Mouse (Mus musculus) Patski (cell line): ENCODE data around the gene Klf4. TPM values are rescaled to one million over a fixed set of nuclear protein-coding genes. Genes with fewer than 3 reads are reported as not detected.

Experiments
- ATAC-seq: fragments of 100-300 bp; one replicate; pipeline ENCODE4 v1.8.0; 2021
- CTCF ChIA-PET: fragments of 350-600 bp; sonication (Branson Sonifier 250); formaldehyde crosslinking; loops from one replicate; lab custom pipeline; 2022; ENCODE audit warnings: inconsistent platforms; lab: Charles Lee
- POLR2A ChIA-PET: fragments of 350-600 bp; sonication (Branson Sonifier 250); formaldehyde crosslinking; loops from one replicate; lab custom pipeline; 2022; ENCODE audit warnings: antibody characterized with exemption, inconsistent platforms; lab: Charles Lee
- DNase-seq: peaks from one replicate; pipeline ENCODE4 v3.0.0-alpha.2; 2011; ENCODE audit warnings: low read depth, low spot score
- H3K27me3 ChIP-seq: fragments of 371-371 bp; one replicate; pipeline ENCODE4 v1.5.1; 2021
- CTCF ChIP-seq: fragments of 100-300 bp; IDR thresholded peaks from one replicate; pipeline ENCODE4 v1.5.1; 2021
- in situ Hi-C: fragments of 300-500 bp; cut with MboI; formaldehyde crosslinking; loops from 3 replicates; pipeline ENCODE4 v1.11.1; 2018; ENCODE audit warnings: low pct_unique_long_range_greater_than_20kb, mixed read lengths
- polyA plus RNA-seq: library from polyadenylated mRNA; unstranded; gene quantifications from one replicate; pipeline ENCODE4 v1.2.3, GENCODE M21; 2021

The Klf4 gene
- polyA plus RNA-seq: 23.9 TPM

- TF ChIP-seq CTCF: no peak
- ChIA-PET POLR2A (interaction anchor here (0.6 to 1.6 kb wide), 8 partner anchors 10 to 191 kb away, joined by 3 to 5 read pairs (median 4); no protein-coding TSS in a partner anchor), CTCF (no interaction called here)
- DNase-seq (no peak), ATAC-seq (peak; percentile 50)
- in situ Hi-C loops: loop anchor here (5.0 to 25.0 kb wide), 4 partner anchors 120 to 1152 kb away; no protein-coding TSS in a partner anchor
- H3K27me3 ChIP-seq: no peaks in the 10 kb centered on the region
Measured at GRCm38 (mm10) chr4:55532407-55533195, at the start of gene Klf4. Gene Klf4 (minus strand): TSS chr4:55532466.

DNA sequence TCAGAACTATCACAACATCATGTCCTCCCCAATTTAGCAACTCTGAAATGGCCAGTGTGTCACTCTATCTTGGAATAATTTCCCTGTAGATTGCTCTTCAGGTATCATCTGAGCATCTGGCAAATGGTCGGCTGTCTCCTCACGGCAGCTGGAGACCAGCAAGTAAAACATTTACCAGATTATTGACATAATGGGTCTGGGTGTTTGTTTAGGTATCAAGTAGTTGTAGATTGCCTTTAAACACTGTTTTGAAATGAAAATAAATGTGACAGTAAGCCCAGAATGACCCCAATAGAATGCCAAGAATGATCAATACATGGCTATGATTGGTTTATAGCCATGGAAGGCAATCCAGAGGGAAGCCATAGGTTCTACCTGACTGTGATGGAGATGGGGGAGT, 39.2 kb upstream of the Klf4 start:
- ChIA-PET CTCF (no interaction called here), POLR2A (no interaction called here)
- no peak for TF ChIP-seq CTCF
- H3K27me3 ChIP-seq: no peaks in the 10 kb centered on the region
- DNase-seq: no peak
- ATAC-seq: no peak
- in situ Hi-C loops: no loop called here

GRCm38 (mm10) chr4:55567986-55568385, 35.7 kb upstream of the Klf4 start:
- POLR2A ChIA-PET: no interaction called here
- in situ Hi-C loops: no loop called here
- H3K27me3 ChIP-seq: no peaks in the 10 kb centered on the region
- DNase-seq: no peak
- CTCF ChIA-PET: no interaction called here
- TF ChIP-seq CTCF: no peak
- no peak for ATAC-seq

- DNase-seq (no peak), ATAC-seq (no peak)
- CTCF ChIA-PET: no interaction called here
- no peaks in the 10 kb centered on the region for H3K27me3 ChIP-seq
- TF ChIP-seq CTCF: no peak
- POLR2A ChIA-PET: interaction anchor here (0.8 kb wide), 1 partner anchor 25 kb away, joined by 3 read pairs; no protein-coding TSS in a partner anchor
- in situ Hi-C loops: no loop called here
Measured at GRCm38 (mm10) chr4:55567575-55567974, 35.3 kb upstream of the Klf4 start.

DNA sequence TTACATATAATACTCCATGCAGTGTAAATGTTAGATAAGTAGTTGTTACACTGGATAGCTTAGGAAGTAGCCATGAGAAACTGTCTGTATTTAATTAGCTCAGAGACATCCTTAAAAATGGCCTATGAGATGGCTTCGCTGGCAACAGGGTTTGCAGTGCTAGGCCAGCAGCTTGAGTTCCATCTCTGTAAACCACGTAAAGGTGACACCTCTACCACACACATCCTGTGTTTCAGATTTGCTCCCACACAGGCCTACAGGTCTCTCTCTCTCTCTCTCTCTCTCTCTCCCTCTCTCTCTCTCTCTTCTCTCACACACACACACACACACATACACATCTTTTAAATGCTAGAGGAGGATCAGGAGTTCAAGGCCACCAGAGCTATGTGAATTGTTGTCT, 32.1 kb upstream of the Klf4 start:
- ChIA-PET POLR2A (no interaction called here), CTCF (no interaction called here)
- DNase-seq: no peak
- in situ Hi-C loops: no loop called here
- no peaks in the 10 kb centered on the region for H3K27me3 ChIP-seq
- ATAC-seq: no peak
- no peak for TF ChIP-seq CTCF

- POLR2A ChIA-PET: no interaction called here
- DNase-seq: no peak
- in situ Hi-C loops: no loop called here
- TF ChIP-seq CTCF: no peak
- no peak for ATAC-seq
- no peaks in the 10 kb centered on the region for H3K27me3 ChIP-seq
- CTCF ChIA-PET: no interaction called here
Measured at GRCm38 (mm10) chr4:55563050-55563449, 30.8 kb upstream of the Klf4 start.

GRCm38 (mm10) chr4:55562062-55562461, 29.8 kb upstream of the Klf4 start:
- TF ChIP-seq CTCF: no peak
- no peaks in the 10 kb centered on the region for H3K27me3 ChIP-seq
- ATAC-seq (no peak), DNase-seq (no peak)
- CTCF ChIA-PET: no interaction called here
- in situ Hi-C loops: no loop called here
- POLR2A ChIA-PET: interaction anchor here (0.7 kb wide), 1 partner anchor 1348 kb away, joined by 5 read pairs; no protein-coding TSS in a partner anchor

- ATAC-seq: no peak
- TF ChIP-seq CTCF: no peak
- ChIA-PET CTCF (no interaction called here), POLR2A (no interaction called here)
- H3K27me3 ChIP-seq: no peaks in the 10 kb centered on the region
- in situ Hi-C loops: loop anchor here (25.0 kb wide), 1 partner anchor 515 kb away; no protein-coding TSS in a partner anchor
- no peak for DNase-seq
Measured at GRCm38 (mm10) chr4:55546869-55547268, 14.6 kb upstream of the Klf4 start.

DNA sequence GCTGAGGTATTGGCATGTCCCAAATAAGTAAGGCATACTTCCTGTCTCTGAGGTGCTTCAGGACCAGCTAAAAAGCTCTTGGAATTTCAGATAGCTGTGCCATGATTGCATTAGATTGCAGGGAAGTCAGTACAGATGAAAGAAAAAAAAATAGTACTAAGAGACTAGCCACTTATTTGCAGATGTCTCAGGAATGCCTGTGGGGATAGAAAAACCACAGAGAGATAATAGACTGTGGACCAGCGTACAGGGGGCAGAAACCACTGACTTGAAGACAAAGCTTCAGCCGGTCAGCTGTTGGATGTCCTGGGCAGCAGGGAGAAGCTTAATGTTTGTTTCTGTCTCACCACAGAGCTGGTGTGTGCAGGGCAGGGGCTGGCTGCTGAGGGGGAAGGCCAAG, 10.5 kb upstream of the Klf4 start:
- DNase-seq: peak; percentile 68
- ChIA-PET CTCF (no interaction called here), POLR2A (interaction anchor here (1.1 to 1.2 kb wide), 2 partner anchors 9 to 25 kb away, joined by 3 read pairs; no protein-coding TSS in a partner anchor)
- no peaks in the 10 kb centered on the region for H3K27me3 ChIP-seq
- no peak for TF ChIP-seq CTCF
- peak; percentile 58 for ATAC-seq
- in situ Hi-C loops: loop anchor here (25.0 kb wide), 1 partner anchor 520 kb away; no protein-coding TSS in a partner anchor

DNA sequence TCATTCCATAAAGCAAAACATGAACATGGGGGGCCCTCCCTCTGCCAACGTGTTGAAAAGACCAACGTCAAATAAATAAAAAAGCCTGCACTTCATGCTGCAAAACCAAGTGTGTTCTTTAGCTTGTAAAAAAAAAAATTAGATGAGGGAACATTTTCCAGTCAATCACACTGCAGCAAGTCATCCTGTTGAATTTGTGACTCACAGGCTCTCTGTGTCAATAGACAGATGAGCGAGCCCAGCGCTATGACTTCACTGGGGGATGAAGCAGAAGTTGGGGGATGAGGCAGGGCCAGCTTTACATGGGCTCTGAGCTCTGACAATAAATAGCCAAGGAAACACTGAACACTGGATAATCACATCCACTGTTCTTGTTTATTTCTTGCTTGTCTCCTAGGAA, 9.4 kb upstream of the Klf4 start:
- peak; percentile 44 for ATAC-seq
- in situ Hi-C loops: loop anchor here (25.0 kb wide), 1 partner anchor 521 kb away; no protein-coding TSS in a partner anchor
- ChIA-PET POLR2A (interaction anchor here (1.1 kb wide), 2 partner anchors 8 to 13 kb away, joined by 3 read pairs; no protein-coding TSS in a partner anchor), CTCF (no interaction called here)
- TF ChIP-seq CTCF: no peak
- DNase-seq: no peak
- H3K27me3 ChIP-seq: no peaks in the 10 kb centered on the region

DNA sequence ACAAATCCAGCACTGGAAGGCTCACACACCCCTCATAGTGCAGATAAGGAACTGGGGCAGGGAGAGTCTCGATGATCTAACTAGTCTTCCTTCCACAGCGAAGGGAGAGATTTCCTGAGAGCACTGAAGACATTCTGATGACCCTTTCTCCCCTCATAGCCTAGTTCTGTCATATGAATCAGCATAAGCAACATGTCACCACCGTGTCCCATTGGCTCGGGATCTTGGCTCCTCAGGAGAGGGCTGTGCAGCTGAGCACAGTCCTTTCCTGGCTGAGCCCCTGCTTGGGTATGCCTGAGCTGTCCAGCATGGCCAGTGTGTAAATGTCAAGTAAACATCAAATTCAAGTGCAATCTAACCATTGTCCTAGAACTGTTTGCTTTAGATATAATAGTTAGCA, 9.0 kb upstream of the Klf4 start:
- POLR2A ChIA-PET: interaction anchor here (1.1 kb wide), 1 partner anchor 13 kb away, joined by 3 read pairs; no protein-coding TSS in a partner anchor
- in situ Hi-C loops: loop anchor here (25.0 kb wide), 1 partner anchor 521 kb away; no protein-coding TSS in a partner anchor
- DNase-seq (no peak), ATAC-seq (no peak)
- CTCF ChIA-PET: no interaction called here
- H3K27me3 ChIP-seq: no peaks in the 10 kb centered on the region
- TF ChIP-seq CTCF: no peak
